Mouse (Mus musculus) midbrain, embryonic 16.5 days (tissue): Measurements from ENCODE around the gene Ubac2. TPM values are rescaled to one million over a fixed set of nuclear protein-coding genes. Genes with fewer than 3 reads are reported as not detected.
"Not testable (repeated sequence)": the region's sequence is repeated elsewhere in the genome, so short reads cannot be mapped to it uniquely, and the experiment has no call there.

Experiments used
- ATAC-seq: fragments of 200-750 bp; cut with Nextera tagmentation; 2 replicates; pipeline ENCODE4 v1.8.0; 2017; ENCODE audit warnings: moderate TSS enrichment
- H3K27ac ChIP-seq: fragments of 300-500 bp; sonication (generic); 2 replicates; pipeline ENCODE4 v1.5.1; 2014; ENCODE audit warnings: mild to moderate bottlenecking, low read length, mixed read lengths
- H3K27me3 ChIP-seq: fragments of 300-500 bp; sonication (generic); 2 replicates; pipeline ENCODE4 v1.6.1; 2014; ENCODE audit warnings: low read depth, low read length, mixed read lengths; ENCODE audit not compliant: control insufficient read depth, insufficient read depth
- H3K36me3 ChIP-seq: fragments of 300-500 bp; sonication (generic); 2 replicates; pipeline ENCODE4 v1.6.1; 2014; ENCODE audit warnings: mild to moderate bottlenecking, low read length, moderate library complexity, mixed read lengths; ENCODE audit not compliant: control insufficient read depth, insufficient read depth
- H3K4me1 ChIP-seq: fragments of 300-500 bp; sonication (generic); 2 replicates; pipeline ENCODE4 v1.6.1; 2014; ENCODE audit warnings: mild to moderate bottlenecking, low read length, mixed read lengths; ENCODE audit not compliant: control insufficient read depth, insufficient read depth
- H3K4me2 ChIP-seq: fragments of 300-500 bp; sonication (generic); 2 replicates; pipeline ENCODE4 v1.6.1; 2014; ENCODE audit warnings: mild to moderate bottlenecking, low read length, mixed read lengths
- H3K4me3 ChIP-seq: fragments of 300-500 bp; sonication (generic); 2 replicates; pipeline ENCODE4 v1.5.1; 2014; ENCODE audit warnings: low read depth, mild to moderate bottlenecking, low read length, moderate library complexity, mixed read lengths
- H3K9ac ChIP-seq: fragments of 300-500 bp; sonication (generic); 2 replicates; pipeline ENCODE4 v1.6.1; 2014; ENCODE audit warnings: low read depth, low read length, mixed read lengths
- H3K9me3 ChIP-seq: fragments of 300-500 bp; sonication (generic); replicated peaks from 2 replicates; pipeline ENCODE4 v1.6.1; 2014; ENCODE audit warnings: mild to moderate bottlenecking, low read length, mixed read lengths; ENCODE audit not compliant: control insufficient read depth, poor library complexity, severe bottlenecking
- WGBS: fragments of 180-500 bp; shearing (Covaris S2); extraction: QIAGEN DNeasy Blood & Tissue Kit; methylation state at CpG from one replicate; pipeline ENCODE4 v1.1.7; 2014; 5-methylcytosine and 5-hydroxymethylcytosine counted together
- polyA plus RNA-seq: library from polyadenylated mRNA; unstranded; fragments of >200 nt; fragmentation: Nextera tagmentation; extraction: Ambion mirVana; gene quantifications from 2 replicates; pipeline ENCODE4 v1.2.1, GENCODE M21; 2015

Ubac2 gene
- polyA plus RNA-seq, 1 experiment from 2014 or later = 48.5 TPM

DNA sequence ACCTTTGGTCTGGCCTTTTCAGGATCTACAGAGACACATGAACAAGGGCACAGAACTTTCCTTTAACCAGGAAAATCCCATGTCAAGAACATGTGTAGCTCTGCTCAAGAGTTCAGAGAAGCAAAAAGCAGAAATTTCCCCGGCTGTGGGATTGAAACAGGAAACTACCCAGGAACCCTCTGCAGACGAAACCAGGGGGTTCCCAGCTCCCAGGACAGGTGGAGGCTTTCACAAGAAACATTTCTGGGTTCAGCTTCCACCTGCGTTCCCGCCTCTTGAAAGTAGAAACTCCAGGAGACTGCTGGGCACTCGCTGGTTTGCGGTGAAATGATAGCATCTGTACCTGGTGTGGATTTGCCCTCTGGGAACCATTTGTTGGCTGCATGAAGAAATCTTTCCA is 178.5 kb downstream of the Ubac2 start:
- H3K9ac ChIP-seq = no peak overlapping the region
- no peaks in the 10 kb centered on the region for H3K27me3 ChIP-seq
- ATAC-seq = no peak
- no peaks in the 10 kb centered on the region for H3K4me1 ChIP-seq
- H3K27ac ChIP-seq = no peak overlapping the region
- H3K4me2 ChIP-seq = no peak overlapping the region
- no peaks in the 10 kb centered on the region for H3K36me3 ChIP-seq
- no peak overlapping the region for H3K4me3 ChIP-seq
- WGBS = 88% methylated on average over 6 of the region's 6 CpGs
- no peaks in the 10 kb centered on the region for H3K9me3 ChIP-seq

DNA sequence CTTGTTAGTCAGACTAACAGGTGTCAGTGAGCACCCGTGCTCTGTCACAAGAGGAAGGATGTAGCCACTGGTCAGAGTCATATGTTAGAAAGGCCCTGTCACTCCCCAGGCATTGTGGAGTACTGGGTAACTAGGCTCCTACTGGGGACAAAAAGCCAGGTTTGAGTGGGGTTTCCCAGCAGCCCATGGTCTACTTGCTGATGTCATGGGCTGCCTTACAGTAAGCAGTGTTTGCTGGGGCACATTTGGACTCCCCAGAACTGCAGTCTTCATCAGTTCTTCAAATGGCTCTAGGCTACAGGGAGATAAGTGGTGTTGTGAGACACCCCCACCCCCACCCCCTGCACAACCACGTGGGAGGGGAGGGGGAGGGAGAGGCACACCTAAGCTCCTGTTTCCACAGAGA is 179.5 kb downstream of the Ubac2 start:
- ATAC-seq = no peak
- no peak overlapping the region for H3K4me3 ChIP-seq
- no peaks in the 10 kb centered on the region for H3K36me3 ChIP-seq
- H3K9me3 ChIP-seq = no peaks in the 10 kb centered on the region
- no peak overlapping the region for H3K9ac ChIP-seq
- no peaks in the 10 kb centered on the region for H3K4me1 ChIP-seq
- WGBS = 33% methylated on average over 2 of the region's 2 CpGs
- no peak overlapping the region for H3K4me2 ChIP-seq
- no peaks in the 10 kb centered on the region for H3K27me3 ChIP-seq
- no peak overlapping the region for H3K27ac ChIP-seq

DNA sequence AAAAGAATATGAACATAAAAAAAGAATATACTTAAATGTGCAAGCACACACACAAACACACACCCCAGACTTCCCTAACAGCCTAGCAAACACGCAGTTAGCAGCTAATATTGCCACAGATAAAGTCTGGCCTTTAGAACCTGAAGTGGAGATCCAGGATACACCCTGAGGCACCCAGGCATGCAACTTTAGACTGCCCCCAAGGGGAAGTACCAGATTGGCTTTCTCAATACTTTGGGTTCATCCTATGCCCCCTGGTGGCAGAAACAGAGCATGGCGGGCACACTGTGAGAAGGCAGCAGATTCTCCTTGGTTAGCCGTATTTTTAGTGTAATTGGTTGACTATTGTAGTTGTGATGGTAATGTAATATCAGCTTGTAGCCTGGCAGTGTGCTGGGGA is 182.2 kb downstream of the Ubac2 start:
- H3K4me2 ChIP-seq = no peak overlapping the region
- H3K27me3 ChIP-seq = no peaks in the 10 kb centered on the region
- H3K27ac ChIP-seq = no peak overlapping the region
- H3K9ac ChIP-seq = no peak overlapping the region
- H3K4me1 ChIP-seq = no peaks in the 10 kb centered on the region
- no peaks in the 10 kb centered on the region for H3K9me3 ChIP-seq
- no peak overlapping the region for H3K4me3 ChIP-seq
- ATAC-seq = peak; percentile 28; the same call in 1 of the 2 replicates
- H3K36me3 ChIP-seq = no peaks in the 10 kb centered on the region
- 16% methylated on average over 3 of the region's 3 CpGs for WGBS

DNA sequence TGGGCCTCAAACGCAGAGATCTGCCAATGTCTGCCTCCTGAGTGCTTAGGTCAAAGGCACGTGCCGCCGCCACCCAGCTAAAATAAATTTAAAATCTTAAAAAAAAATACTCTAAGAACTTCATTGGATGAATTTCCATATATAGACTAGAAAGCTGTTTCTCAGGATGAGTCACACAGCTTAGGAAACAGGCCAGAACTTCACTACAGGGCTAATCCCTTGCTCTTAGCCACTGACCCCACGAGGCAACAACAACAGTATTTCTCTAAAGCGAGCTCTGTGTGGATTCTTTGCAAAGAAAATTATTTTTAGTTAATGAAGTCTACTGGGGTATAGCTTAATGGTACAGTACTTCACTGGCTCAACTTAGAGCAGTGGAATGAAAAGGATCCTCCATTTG is 183.0 kb downstream of the Ubac2 start:
- H3K27ac ChIP-seq = no peak overlapping the region
- no peak overlapping the region for H3K4me2 ChIP-seq
- 86% methylated on average over 6 of the region's 6 CpGs for whole genome bisulfite sequencing

DNA sequence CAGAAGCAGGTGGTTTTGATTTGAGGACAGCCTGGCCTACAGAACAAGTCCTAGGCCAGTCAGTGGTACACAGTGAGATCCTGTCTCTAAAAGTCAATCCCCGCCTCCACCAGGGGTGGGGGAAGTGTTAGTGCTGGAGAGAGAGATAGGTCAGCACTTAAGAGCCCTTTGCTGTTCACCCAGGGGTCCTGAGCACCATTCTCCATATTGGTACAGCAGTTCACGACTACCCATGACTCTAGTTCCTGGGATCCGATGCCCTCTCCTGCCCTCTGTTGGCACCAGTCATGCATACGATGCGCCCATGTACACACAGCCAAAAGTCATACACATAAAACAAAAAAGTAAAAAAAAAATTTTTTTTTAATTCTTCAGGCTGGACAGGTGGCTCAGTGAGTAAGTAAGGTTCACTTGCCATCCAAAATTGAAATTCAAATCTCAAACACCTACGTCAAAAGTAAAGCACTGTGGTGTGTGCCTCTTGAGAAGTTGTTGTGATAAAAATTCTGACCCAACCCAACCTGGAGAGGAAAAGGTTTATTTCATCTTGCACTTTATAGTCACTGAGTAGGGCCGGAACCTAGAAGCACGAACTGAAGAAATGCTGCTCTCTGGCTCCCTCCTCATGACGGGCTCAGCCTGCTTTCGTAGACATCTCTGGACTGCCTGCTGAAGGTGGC is 184.1 kb downstream of the Ubac2 start:
- no peak overlapping the region for H3K27ac ChIP-seq
- no peaks in the 10 kb centered on the region for H3K9me3 ChIP-seq
- ATAC-seq = no peak
- H3K4me2 ChIP-seq = no peak overlapping the region
- no peaks in the 10 kb centered on the region for H3K4me1 ChIP-seq
- no peaks in the 10 kb centered on the region for H3K27me3 ChIP-seq
- H3K4me3 ChIP-seq = no peak overlapping the region
- H3K9ac ChIP-seq = no peak overlapping the region
- 85% methylated on average over 10 of the region's 10 CpGs for WGBS
- no peaks in the 10 kb centered on the region for H3K36me3 ChIP-seq

More for the DNA sequence above, 183.0 kb downstream of the Ubac2 start:
- Histone ChIP-seq H3K27me3 (no peaks in the 10 kb centered on the region), H3K4me1 (no peaks in the 10 kb centered on the region), H3K9ac (no peak overlapping the region), H3K4me3 (no peak overlapping the region), H3K36me3 (no peaks in the 10 kb centered on the region), H3K9me3 (no peaks in the 10 kb centered on the region)
- no peak for ATAC-seq

DNA sequence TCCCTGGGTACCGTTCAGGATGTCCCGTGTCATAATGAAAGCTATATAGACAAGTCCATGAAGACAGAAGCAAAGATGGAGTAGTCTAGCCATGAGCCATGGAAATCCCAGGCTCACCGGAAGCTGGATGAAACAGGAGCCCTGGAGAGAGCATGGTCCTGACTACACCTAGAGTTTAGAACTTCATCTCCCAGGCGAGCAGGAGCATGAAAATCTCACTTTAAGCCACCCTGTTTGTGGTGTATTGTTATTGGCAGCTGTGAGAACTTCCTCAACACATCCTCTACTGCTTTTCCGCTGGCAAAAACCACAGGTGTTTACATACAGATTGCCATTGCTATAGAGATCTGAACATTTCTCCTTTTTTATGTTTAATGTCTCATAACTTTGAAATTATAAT is 185.2 kb downstream of the Ubac2 start:
- Histone ChIP-seq H3K36me3 (no peaks in the 10 kb centered on the region), H3K4me3 (no peak overlapping the region), H3K9ac (no peak overlapping the region), H3K4me2 (no peak overlapping the region), H3K27ac (no peak overlapping the region), H3K9me3 (no peaks in the 10 kb centered on the region), H3K4me1 (no peaks in the 10 kb centered on the region), H3K27me3 (no peaks in the 10 kb centered on the region)
- no peak for ATAC-seq
- 77% methylated on average over 5 of the region's 5 CpGs for WGBS

DNA sequence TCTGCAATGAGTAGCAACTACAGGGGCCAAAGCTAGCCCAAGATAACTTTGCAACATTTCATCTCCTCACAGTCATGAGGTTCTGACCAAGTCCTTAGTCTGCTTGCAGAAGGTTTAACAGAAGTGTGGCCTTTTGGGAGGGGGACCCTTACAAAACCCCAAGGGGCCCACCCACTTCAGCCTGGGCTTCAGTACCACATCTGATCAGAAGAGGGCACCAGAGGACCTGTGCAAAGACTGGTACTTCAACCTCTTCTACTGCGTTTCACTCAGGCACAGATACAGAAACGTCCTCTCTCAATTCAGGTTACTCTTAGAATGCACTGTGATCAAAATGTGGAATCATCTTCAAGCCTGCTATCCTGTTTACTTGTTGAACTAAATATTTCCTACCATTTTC is 186.1 kb downstream of the Ubac2 start:
- Histone ChIP-seq H3K4me3 (no peak overlapping the region), H3K36me3 (no peaks in the 10 kb centered on the region), H3K9ac (no peak overlapping the region), H3K4me1 (no peaks in the 10 kb centered on the region), H3K27ac (no peak overlapping the region), H3K27me3 (no peaks in the 10 kb centered on the region), H3K4me2 (no peak overlapping the region), H3K9me3 (no peaks in the 10 kb centered on the region)
- 7% methylated on average over 2 of the region's 2 CpGs for WGBS
- ATAC-seq = no peak

DNA sequence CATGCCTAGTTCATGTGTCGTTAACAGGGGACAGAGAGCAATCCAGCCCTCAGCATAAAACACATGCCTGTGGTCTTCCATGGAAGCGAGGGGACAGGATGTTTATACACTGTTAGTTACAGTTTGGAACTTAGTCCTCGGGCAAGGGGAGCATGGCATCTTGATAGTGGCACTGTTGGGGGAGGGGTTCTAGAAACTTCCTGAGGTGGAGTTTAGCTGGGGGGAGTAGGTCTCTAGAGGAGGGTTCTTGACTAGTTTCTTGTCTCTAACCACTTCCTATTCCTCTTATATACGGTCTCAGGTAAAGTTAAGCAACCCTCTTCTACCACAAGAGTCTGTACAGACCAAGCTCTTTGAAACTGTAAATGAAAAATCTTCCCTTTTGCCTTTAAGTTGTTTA is 187.8 kb downstream of the Ubac2 start:
- no peaks in the 10 kb centered on the region for H3K9me3 ChIP-seq
- H3K4me1 ChIP-seq = no peaks in the 10 kb centered on the region
- H3K4me2 ChIP-seq = no peak overlapping the region
- no peak overlapping the region for H3K4me3 ChIP-seq
- no peak overlapping the region for H3K9ac ChIP-seq
- H3K36me3 ChIP-seq = no peaks in the 10 kb centered on the region
- no peak for ATAC-seq
- H3K27me3 ChIP-seq = no peaks in the 10 kb centered on the region
- WGBS = 90% methylated on average over 4 of the region's 4 CpGs
- H3K27ac ChIP-seq = no peak overlapping the region

DNA sequence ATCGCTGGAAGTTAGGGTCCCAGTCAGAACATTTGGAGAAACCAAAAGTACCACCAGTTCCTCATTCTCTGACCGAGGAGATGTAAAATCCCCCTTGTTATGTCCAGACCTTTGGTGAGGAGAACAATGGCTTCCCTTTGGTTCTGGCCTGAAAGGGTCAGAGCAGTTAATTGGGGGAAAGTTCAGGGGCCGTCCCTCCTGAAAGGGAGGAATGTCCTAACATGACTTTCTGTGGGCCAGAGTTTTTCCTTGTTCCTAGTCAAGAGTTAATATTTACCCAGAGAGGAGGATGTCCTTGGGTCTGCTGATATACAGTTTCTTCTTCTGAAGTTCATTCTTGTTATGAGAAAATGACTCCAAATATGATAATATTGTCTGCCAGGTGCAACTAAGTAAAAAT is 189.6 kb downstream of the Ubac2 start:
- ATAC-seq, H3K4me1 ChIP-seq: not testable (repeated sequence)
- 38% methylated on average over 3 of the region's 3 CpGs for WGBS

More for the DNA sequence above, 189.6 kb downstream of the Ubac2 start:
- not testable (repeated sequence) for H3K27me3 ChIP-seq, H3K9ac ChIP-seq, H3K27ac ChIP-seq, H3K4me3 ChIP-seq, H3K4me2 ChIP-seq, H3K9me3 ChIP-seq, H3K36me3 ChIP-seq
